Mouse (Mus musculus) forebrain, embryonic 12.5 days (tissue): ENCODE data around the gene Ccdc107. TPM values are rescaled to one million over a fixed set of nuclear protein-coding genes. Genes with fewer than 3 reads are reported as not detected.
A peak's percentile ranks its signal among the peaks of the same experiment; 100 is the strongest.

Experiments
- ATAC-seq: fragments of 200-750 bp; cut with Nextera tagmentation; 2 replicates; pipeline ENCODE4 v1.8.0; 2017; ENCODE audit warnings: moderate TSS enrichment; ENCODE audit not compliant: low FRiP score
- H3K27ac ChIP-seq: fragments of 300-500 bp; sonication (generic); 2 replicates; pipeline ENCODE4 v1.5.1; 2016; ENCODE audit warnings: mild to moderate bottlenecking
- H3K27me3 ChIP-seq: fragments of 300-500 bp; sonication (generic); 2 replicates; pipeline ENCODE4 v1.6.1; 2016; ENCODE audit warnings: mild to moderate bottlenecking
- H3K36me3 ChIP-seq: fragments of 300-500 bp; sonication (generic); replicated peaks from 2 replicates; pipeline ENCODE4 v1.6.1; 2016; ENCODE audit warnings: mild to moderate bottlenecking
- H3K4me1 ChIP-seq: fragments of 300-500 bp; sonication (generic); 2 replicates; pipeline ENCODE4 v1.6.1; 2016
- H3K4me2 ChIP-seq: fragments of 300-500 bp; sonication (generic); 2 replicates; pipeline ENCODE4 v1.6.1; 2016; ENCODE audit warnings: mild to moderate bottlenecking, moderate library complexity
- H3K4me3 ChIP-seq: fragments of 300-500 bp; sonication (generic); replicated peaks from 2 replicates; pipeline ENCODE4 v1.5.1; 2016; ENCODE audit warnings: mild to moderate bottlenecking
- H3K9ac ChIP-seq: fragments of 300-500 bp; sonication (generic); 2 replicates; pipeline ENCODE4 v1.6.1; 2016; ENCODE audit warnings: mild to moderate bottlenecking
- H3K9me3 ChIP-seq: fragments of 300-500 bp; sonication (generic); 2 replicates; pipeline ENCODE4 v1.6.1; 2016
- whole genome bisulfite sequencing: fragments of 180-500 bp; shearing (Covaris S2); methylation state at CpG from one replicate; pipeline ENCODE4 v1.1.7; 2016; 5-methylcytosine and 5-hydroxymethylcytosine counted together
- polyA plus RNA-seq: library from polyadenylated mRNA; unstranded; fragments of >200 nt; fragmentation: Nextera tagmentation; extraction: Ambion mirVana; gene quantifications from 2 replicates; pipeline ENCODE4 v1.2.1, GENCODE M21; 2016

Gene Ccdc107
- 44.7 and 45.8 TPM in 2 replicates for polyA plus RNA-seq

GRCm38 (mm10) chr4:43492821-43493185 is at the start of gene Ccdc107:
Gene Ccdc107 (plus strand): TSS chr4:43492900.
- no peaks in the 10 kb centered on the region for H3K9me3 ChIP-seq
- H3K4me3 ChIP-seq, result peak within 1 kb of the TSS; percentile 72
- H3K4me2 ChIP-seq, result peak within 1 kb of the TSS; percentile 60
- H3K27ac ChIP-seq, result peak within 1 kb of the TSS; percentile 93
- H3K36me3 ChIP-seq, result peaks cover 26% of the 10 kb centered on the region; the same call in 1 of the 2 replicates
- H3K4me1 ChIP-seq, result peaks cover 31% of the 10 kb centered on the region
- peaks cover 3% of the 10 kb centered on the region; the same call in 1 of the 2 replicates for H3K27me3 ChIP-seq
- ATAC-seq, result peak; percentile 98
- WGBS, result under 1% methylated on average over 25 of the region's 25 CpGs
- H3K9ac ChIP-seq, result peak within 1 kb of the TSS; percentile 79

- Histone ChIP-seq H3K27me3 (peaks cover 3% of the 10 kb centered on the region; the same call in 1 of the 2 replicates), H3K36me3 (peaks cover 40% of the 10 kb centered on the region), H3K9ac (peak overlapping the region; percentile 100), H3K9me3 (no peaks in the 10 kb centered on the region), H3K4me1 (peaks cover 15% of the 10 kb centered on the region), H3K27ac (peak overlapping the region; percentile 90), H3K4me3 (peak overlapping the region; percentile 99), H3K4me2 (peak overlapping the region; percentile 93)
- under 1% methylated on average over 28 of the region's 28 CpGs for WGBS
- peak; percentile 11 for ATAC-seq
Observed at GRCm38 (mm10) chr4:43443511-43443910, 49.2 kb upstream of the Ccdc107 start.

- Histone ChIP-seq H3K4me3 (no peak overlapping the region), H3K9me3 (no peaks in the 10 kb centered on the region)
- 93% methylated on average over 13 of the region's 13 CpGs for WGBS
Observed at GRCm38 (mm10) chr4:43447251-43447650, 45.4 kb upstream of the Ccdc107 start.

GRCm38 (mm10) chr4:43448554-43448953 is 44.1 kb upstream of the Ccdc107 start:
- Histone ChIP-seq H3K4me1 (peaks cover 22% of the 10 kb centered on the region), H3K9ac (no peak overlapping the region), H3K9me3 (no peaks in the 10 kb centered on the region), H3K4me3 (no peak overlapping the region), H3K27ac (no peak overlapping the region), H3K27me3 (peaks cover 23% of the 10 kb centered on the region), H3K36me3 (peaks cover 40% of the 10 kb centered on the region), H3K4me2 (no peak overlapping the region)
- no peak for ATAC-seq
- 85% methylated on average over 3 of the region's 3 CpGs for WGBS

More at GRCm38 (mm10) chr4:43447251-43447650, 45.4 kb upstream of the Ccdc107 start:
- peaks cover 40% of the 10 kb centered on the region for H3K36me3 ChIP-seq
- H3K27me3 ChIP-seq, result peaks cover 10% of the 10 kb centered on the region
- peaks cover 15% of the 10 kb centered on the region for H3K4me1 ChIP-seq
- no peak overlapping the region for H3K27ac ChIP-seq
- no peak overlapping the region for H3K4me2 ChIP-seq
- no peak for ATAC-seq
- H3K9ac ChIP-seq, result no peak overlapping the region

- no peak overlapping the region for H3K4me3 ChIP-seq
- no peak for ATAC-seq
- H3K27ac ChIP-seq, result no peak overlapping the region
- H3K4me1 ChIP-seq, result peaks cover 17% of the 10 kb centered on the region
- H3K9me3 ChIP-seq, result no peaks in the 10 kb centered on the region
- WGBS, result 65% methylated on average over 11 of the region's 11 CpGs
- no peak overlapping the region for H3K9ac ChIP-seq
- H3K4me2 ChIP-seq, result no peak overlapping the region
- H3K27me3 ChIP-seq, result peaks cover 37% of the 10 kb centered on the region
- H3K36me3 ChIP-seq, result peaks cover 11% of the 10 kb centered on the region
Observed at GRCm38 (mm10) chr4:43452315-43452714, 40.4 kb upstream of the Ccdc107 start.

- H3K9me3 ChIP-seq, result no peaks in the 10 kb centered on the region
- peaks cover 17% of the 10 kb centered on the region for H3K4me1 ChIP-seq
- peak overlapping the region; percentile 51 for H3K4me2 ChIP-seq
- peaks cover under 1% of the 10 kb centered on the region; the same call in 1 of the 2 replicates for H3K36me3 ChIP-seq
- ATAC-seq, result no peak
- H3K4me3 ChIP-seq, result peak overlapping the region; percentile 24
- 0 out of 2 replicates have a peak overlapping the region, but pooled peaks have one; percentile 17 for H3K9ac ChIP-seq
- WGBS, result 1% methylated on average over 18 of the region's 18 CpGs
- H3K27ac ChIP-seq, result no peak overlapping the region
- peaks cover 36% of the 10 kb centered on the region for H3K27me3 ChIP-seq
Observed at GRCm38 (mm10) chr4:43453413-43453812, 39.3 kb upstream of the Ccdc107 start.

- 0 out of 2 replicates have a peak within 1 kb of the TSS, but pooled peaks have one; percentile 17 for H3K9ac ChIP-seq
- no peaks in the 10 kb centered on the region for H3K9me3 ChIP-seq
- H3K36me3 ChIP-seq, result no peaks in the 10 kb centered on the region
- peaks cover 17% of the 10 kb centered on the region for H3K4me1 ChIP-seq
- ATAC-seq, result no peak
- peak within 1 kb of the TSS; percentile 24 for H3K4me3 ChIP-seq
- H3K27ac ChIP-seq, result no peak within 1 kb of the TSS
- H3K4me2 ChIP-seq, result peak within 1 kb of the TSS; percentile 51
- 37% methylated on average over 20 of the region's 20 CpGs for WGBS
- H3K27me3 ChIP-seq, result peaks cover 36% of the 10 kb centered on the region
Observed at GRCm38 (mm10) chr4:43454041-43454836, 38.5 kb upstream of the Ccdc107 start, which contains the start of gene Cd72. Gene Cd72 (minus strand): TSS chr4:43454628.

DNA sequence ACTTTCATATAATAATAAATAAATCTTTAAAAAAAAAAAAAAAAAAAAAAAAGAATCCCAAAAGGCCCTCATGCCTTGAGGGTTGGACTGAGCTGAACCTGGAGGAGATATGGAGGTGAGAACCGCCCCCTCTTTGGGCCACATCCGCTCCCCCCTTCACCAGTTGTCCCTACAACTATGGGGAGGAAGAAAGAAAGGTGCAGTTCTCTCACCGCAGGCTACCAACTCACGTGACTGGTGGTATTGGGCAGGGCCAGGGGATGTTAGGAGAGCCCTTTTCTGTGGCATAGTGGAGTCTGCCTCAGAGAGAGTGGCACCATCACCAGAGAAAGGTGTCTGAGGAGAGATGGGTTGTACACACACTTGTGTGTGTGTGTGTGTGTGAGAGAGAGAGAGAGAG is 36.2 kb upstream of the Ccdc107 start:
- Histone ChIP-seq H3K27me3 (peaks cover 36% of the 10 kb centered on the region), H3K4me3 (no peak overlapping the region), H3K4me1 (peaks cover 17% of the 10 kb centered on the region), H3K27ac (no peak overlapping the region), H3K9ac (no peak overlapping the region), H3K4me2 (no peak overlapping the region), H3K36me3 (no peaks in the 10 kb centered on the region), H3K9me3 (no peaks in the 10 kb centered on the region)
- no peak for ATAC-seq
- 37% methylated on average over 4 of the region's 4 CpGs for WGBS

- no peaks in the 10 kb centered on the region for H3K9me3 ChIP-seq
- H3K4me2 ChIP-seq, result no peak overlapping the region
- WGBS, result 28% methylated on average over 8 of the region's 8 CpGs
- no peak overlapping the region for H3K4me3 ChIP-seq
- peaks cover 17% of the 10 kb centered on the region for H3K4me1 ChIP-seq
- no peak for ATAC-seq
- no peak overlapping the region for H3K27ac ChIP-seq
- H3K9ac ChIP-seq, result no peak overlapping the region
- H3K27me3 ChIP-seq, result peaks cover 31% of the 10 kb centered on the region
- no peaks in the 10 kb centered on the region for H3K36me3 ChIP-seq
Observed at GRCm38 (mm10) chr4:43457124-43457523, 35.6 kb upstream of the Ccdc107 start.

DNA sequence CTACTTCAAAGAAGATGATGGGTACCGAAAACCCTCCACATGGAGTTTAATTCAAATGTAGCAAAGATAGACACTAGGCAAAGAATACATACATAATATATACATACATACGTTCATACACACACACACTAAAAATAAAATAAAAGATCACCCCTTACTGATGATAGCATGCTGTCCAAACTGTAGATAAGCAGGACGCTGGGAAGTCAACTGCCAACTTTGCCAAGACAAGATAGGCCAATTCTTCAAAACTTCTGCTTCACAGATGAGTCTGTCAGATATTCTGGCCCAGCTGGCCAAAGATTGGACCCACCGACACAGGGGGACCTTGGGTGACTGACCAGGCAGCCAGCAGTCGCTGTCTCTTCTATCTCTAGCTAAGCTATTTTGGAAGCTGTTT is 29.6 kb upstream of the Ccdc107 start:
- Histone ChIP-seq H3K9ac (no peak overlapping the region), H3K4me3 (no peak overlapping the region), H3K27ac (no peak overlapping the region), H3K27me3 (no peaks in the 10 kb centered on the region), H3K4me2 (no peak overlapping the region), H3K4me1 (no peaks in the 10 kb centered on the region), H3K9me3 (no peaks in the 10 kb centered on the region), H3K36me3 (no peaks in the 10 kb centered on the region)
- WGBS, result 96% methylated on average over 5 of the region's 5 CpGs
- no peak for ATAC-seq

DNA sequence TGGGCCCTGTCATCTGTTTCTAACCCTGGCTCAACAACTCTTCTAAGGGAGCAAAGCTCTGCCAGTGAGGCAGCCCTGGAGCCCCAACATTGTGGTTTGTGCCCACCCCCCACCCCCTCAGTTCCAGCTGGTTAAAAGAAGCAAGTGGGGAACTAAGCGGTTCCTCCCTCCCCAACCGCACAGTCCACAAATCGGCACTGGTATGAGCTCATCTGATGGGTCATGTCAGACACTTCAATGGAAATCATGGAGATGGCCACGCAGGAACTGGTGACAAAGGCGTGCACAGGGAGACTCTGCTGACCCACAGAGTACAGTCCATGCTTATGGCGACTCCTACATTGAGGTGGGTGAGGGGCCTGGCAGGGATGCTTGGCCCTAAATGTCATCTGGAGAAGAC is 26.8 kb upstream of the Ccdc107 start:
- no peak overlapping the region for H3K27ac ChIP-seq
- no peaks in the 10 kb centered on the region for H3K27me3 ChIP-seq
- no peak for ATAC-seq
- H3K9me3 ChIP-seq, result no peaks in the 10 kb centered on the region
- H3K4me2 ChIP-seq, result no peak overlapping the region
- H3K36me3 ChIP-seq, result no peaks in the 10 kb centered on the region
- H3K4me1 ChIP-seq, result no peaks in the 10 kb centered on the region
- H3K9ac ChIP-seq, result no peak overlapping the region
- 86% methylated on average over 6 of the region's 6 CpGs for WGBS
- H3K4me3 ChIP-seq, result no peak overlapping the region

DNA sequence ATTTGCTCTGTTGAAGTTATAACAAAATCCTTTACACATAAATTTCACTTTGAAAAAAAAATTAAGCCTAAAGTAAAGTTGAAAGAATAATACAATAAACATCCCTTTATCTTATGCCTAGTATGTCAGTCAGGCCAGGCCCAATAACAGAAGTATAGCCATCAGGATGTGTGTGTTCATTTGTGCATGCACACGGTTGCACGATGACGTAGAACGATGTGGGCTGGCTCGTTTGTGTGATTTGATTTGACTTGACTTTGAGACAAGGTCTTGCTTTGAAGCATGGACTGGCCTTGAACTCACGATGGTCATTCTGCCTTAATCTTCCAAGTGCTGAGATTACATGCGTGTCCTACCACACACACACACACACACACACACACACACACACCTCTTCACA is 25.8 kb upstream of the Ccdc107 start:
- no peak for ATAC-seq
- H3K9me3 ChIP-seq, result no peaks in the 10 kb centered on the region
- H3K4me1 ChIP-seq, result no peaks in the 10 kb centered on the region
- no peak overlapping the region for H3K4me3 ChIP-seq
- no peak overlapping the region for H3K4me2 ChIP-seq
- no peaks in the 10 kb centered on the region for H3K36me3 ChIP-seq
- H3K27me3 ChIP-seq, result no peaks in the 10 kb centered on the region
- no peak overlapping the region for H3K9ac ChIP-seq
- WGBS, result 90% methylated on average over 7 of the region's 7 CpGs
- no peak overlapping the region for H3K27ac ChIP-seq

DNA sequence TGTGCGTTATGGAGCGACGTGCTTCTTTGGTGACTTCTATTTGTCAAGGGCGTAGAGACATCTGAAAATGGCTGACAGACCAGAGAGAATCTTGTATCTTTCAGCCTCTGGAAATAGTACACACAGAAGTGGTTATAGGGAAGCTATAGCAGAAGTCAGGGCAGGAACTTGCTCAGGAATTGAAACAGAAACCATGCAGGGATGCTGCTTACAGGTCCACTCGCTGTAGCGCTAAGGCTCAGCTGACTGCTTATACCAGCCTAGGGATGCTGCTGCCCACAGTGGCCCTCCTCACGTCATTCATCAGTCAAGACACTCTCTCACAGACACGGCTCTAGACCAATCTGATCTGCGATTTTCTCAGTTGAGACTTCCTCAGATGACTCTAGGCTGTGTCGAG is 22.4 kb upstream of the Ccdc107 start:
- H3K9ac ChIP-seq, result no peak overlapping the region
- H3K36me3 ChIP-seq, result no peaks in the 10 kb centered on the region
- ATAC-seq, result no peak
- WGBS, result 91% methylated on average over 10 of the region's 10 CpGs
- no peak overlapping the region for H3K4me2 ChIP-seq
- no peaks in the 10 kb centered on the region for H3K9me3 ChIP-seq
- no peak overlapping the region for H3K27ac ChIP-seq
- H3K4me3 ChIP-seq, result no peak overlapping the region
- no peaks in the 10 kb centered on the region for H3K27me3 ChIP-seq
- H3K4me1 ChIP-seq, result no peaks in the 10 kb centered on the region
